Mouse (Mus musculus): ENCODE measurements around the gene Panx3.

Gene Panx3

GRCm38 (mm10) chr9:37634269-37634668, 34.8 kb downstream of the Panx3 start:
- DNase-seq (ENCODE audit: low read depth, low spot score) = no peak

- DNase-seq (ENCODE audit: low read depth, low spot score) = no peak
Observed at GRCm38 (mm10) chr9:37632305-37632704, 36.7 kb downstream of the Panx3 start.

GRCm38 (mm10) chr9:37629941-37630340, 39.1 kb downstream of the Panx3 start:
- no peak for DNase-seq (ENCODE audit: low read depth, low spot score)

- peak; percentile 40 for DNase-seq (ENCODE audit: low read depth, low spot score)
Observed at GRCm38 (mm10) chr9:37628581-37628980, 40.5 kb downstream of the Panx3 start.

- peak; percentile 19 for DNase-seq (ENCODE audit: low read depth, low spot score)
Observed at GRCm38 (mm10) chr9:37627263-37627662, 41.8 kb downstream of the Panx3 start.

- DNase-seq (ENCODE audit: low read depth, low spot score) = no peak
Observed at GRCm38 (mm10) chr9:37626103-37626567, 42.9 kb downstream of the Panx3 start.

GRCm38 (mm10) chr9:37625641-37626040, 43.4 kb downstream of the Panx3 start:
- DNase-seq (ENCODE audit: low read depth, low spot score) = peak; percentile 8

GRCm38 (mm10) chr9:37625129-37625528, 43.9 kb downstream of the Panx3 start:
- no peak for DNase-seq (ENCODE audit: low read depth, low spot score)

- no peak for DNase-seq (ENCODE audit: low read depth, low spot score)
Observed at GRCm38 (mm10) chr9:37624502-37624901, 44.5 kb downstream of the Panx3 start.

GRCm38 (mm10) chr9:37623981-37624380, 45.1 kb downstream of the Panx3 start:
- DNase-seq (ENCODE audit: low read depth, low spot score) = no peak

- DNase-seq (ENCODE audit: low read depth, low spot score) = no peak
Observed at GRCm38 (mm10) chr9:37621290-37621689, 47.7 kb downstream of the Panx3 start.

GRCm38 (mm10) chr9:37616770-37617169, 52.3 kb downstream of the Panx3 start:
- DNase-seq (ENCODE audit: low read depth, low spot score) = peak; percentile 51

- DNase-seq (ENCODE audit: low read depth, low spot score) = no peak
Observed at GRCm38 (mm10) chr9:37615220-37615619, 53.8 kb downstream of the Panx3 start.

GRCm38 (mm10) chr9:37614316-37614715, 54.7 kb downstream of the Panx3 start:
- DNase-seq (ENCODE audit: low read depth, low spot score) = no peak

GRCm38 (mm10) chr9:37613911-37614280, 55.1 kb downstream of the Panx3 start:
- DNase-seq (ENCODE audit: low read depth, low spot score) = no peak

- peak; percentile 98 for DNase-seq (ENCODE audit: low read depth, low spot score)
Observed at GRCm38 (mm10) chr9:37613182-37613910, 55.7 kb downstream of the Panx3 start, which contains the start of gene Spa17. Gene Spa17, minus strand, starts transcription at chr9:37613722.

Measured in ZHBTc4 (cell line).